Mouse (Mus musculus) frontal cortex, adult 2 months (tissue): ENCODE measurements around the gene Krt36. TPM values are rescaled to one million over a fixed set of nuclear protein-coding genes. Genes with fewer than 3 reads are reported as not detected.

Experiments
- DNase-seq, 2 experiments: peaks; one replicate each; pipeline ENCODE4 v3.0.0; 2022; ENCODE audit warnings: low spot score in 1 of 2; ENCODE audit errors: extremely low spot score in 1 of 2
- polyA plus RNA-seq: library from polyadenylated mRNA; depleted of rRNA; stranded (reverse); fragments of >200 nt; gene quantifications from 2 replicates; pipeline ENCODE4 v1.2.3, GENCODE M21; 2012; rRNA removed

The Krt36 gene
- polyA plus RNA-seq, 1 experiment: not detected

DNA sequence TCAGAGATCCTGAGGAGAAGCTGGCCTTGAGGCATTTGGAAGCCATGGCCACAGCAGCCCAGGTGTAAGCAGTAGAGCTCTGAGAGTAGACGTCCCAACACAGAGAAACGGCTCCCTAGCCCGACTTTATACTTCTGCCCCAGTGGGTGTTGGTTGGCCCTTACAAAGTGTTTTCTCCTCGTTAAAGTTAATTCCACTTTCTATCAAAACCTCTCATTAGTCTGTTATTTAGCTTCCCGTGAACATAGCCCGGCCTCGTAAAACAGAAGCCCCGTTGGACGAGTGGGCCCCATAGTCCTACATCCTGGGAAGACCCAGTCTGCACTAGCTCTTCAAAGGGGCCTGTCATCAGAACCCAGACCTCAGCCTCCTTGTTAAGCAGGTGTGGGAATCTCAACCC is 9.3 kb downstream of the Krt36 start, which contains the start of gene Krt35:
Krt35 (minus strand) TSS at position 101 of the 400 bp plus-strand sequence.
- no peak for DNase-seq

DNA sequence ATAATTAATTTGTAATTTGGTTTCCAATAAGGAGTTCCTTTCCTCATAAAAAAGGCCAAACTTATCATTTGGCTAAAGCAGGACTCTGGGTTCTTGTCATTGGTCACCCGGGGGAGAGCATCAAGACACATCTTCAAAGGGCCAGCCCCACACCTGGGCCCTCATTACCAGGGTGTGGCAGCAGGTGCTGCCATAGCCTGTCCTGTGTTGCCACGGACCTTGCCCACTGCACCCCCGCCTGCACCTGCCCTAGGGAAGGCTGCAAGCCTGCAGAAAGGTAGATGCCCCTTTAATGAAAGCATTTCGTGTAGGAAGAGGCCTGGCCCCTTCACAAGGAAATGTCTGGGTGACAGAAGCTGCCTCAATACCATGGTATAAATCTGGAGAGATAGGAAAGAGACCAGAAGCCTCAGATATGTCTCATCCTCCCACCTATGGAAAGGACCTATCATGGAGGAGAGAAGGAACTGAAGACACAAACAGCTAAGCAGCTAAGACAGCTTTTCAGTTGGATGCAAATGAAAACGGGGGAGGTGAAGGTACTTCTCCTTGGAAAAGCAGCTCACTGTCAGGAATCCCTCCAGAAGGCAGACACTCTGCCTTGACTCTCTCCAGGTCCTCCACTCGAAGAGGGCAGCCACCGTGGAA is 16.9 kb downstream of the Krt36 start:
- peak; percentile 6 to 22 for DNase-seq

DNA sequence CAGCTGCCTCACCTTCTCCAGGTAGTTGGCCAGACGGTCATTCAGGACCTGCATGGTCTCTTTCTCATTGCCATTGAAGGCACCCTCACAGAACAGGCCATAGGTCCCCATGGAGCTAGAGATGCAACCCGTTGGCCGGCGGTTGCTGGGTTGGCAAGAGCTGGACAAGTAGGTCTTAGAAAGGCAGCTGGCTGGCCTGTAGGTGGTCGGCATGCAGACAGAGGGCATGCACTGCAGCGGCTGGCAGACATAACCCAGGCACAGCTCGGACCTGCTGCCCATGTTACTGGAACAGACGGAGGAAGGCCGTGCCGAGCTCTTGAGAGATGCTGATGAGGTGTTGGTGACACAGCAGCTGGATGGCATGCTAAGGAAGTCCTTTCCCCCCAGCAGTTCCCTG is 17.6 kb downstream of the Krt36 start, which contains the start of gene Krt32:
Krt32 (minus strand) TSS at position 366 of the 400 bp plus-strand sequence.
- DNase-seq: no peak

DNA sequence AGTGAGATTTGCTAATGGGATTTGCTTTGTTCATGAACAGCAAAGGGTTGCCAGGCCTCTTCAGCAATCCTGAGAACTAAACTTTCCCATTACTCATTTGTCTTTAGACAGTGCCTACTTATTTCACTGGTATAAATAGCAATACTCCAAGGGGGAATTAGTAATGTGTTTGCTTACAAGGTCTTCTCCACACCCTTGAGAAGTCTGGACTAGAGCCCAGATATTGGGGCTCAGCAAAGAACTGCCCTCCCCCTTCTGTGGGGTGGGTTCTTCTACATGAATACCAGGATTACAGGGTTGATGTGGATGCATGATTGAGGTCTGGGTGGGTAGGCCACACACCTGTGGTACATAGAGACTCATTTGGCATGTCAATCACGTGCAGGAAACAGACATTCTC is 31.6 kb downstream of the Krt36 start:
- DNase-seq: no peak

DNA sequence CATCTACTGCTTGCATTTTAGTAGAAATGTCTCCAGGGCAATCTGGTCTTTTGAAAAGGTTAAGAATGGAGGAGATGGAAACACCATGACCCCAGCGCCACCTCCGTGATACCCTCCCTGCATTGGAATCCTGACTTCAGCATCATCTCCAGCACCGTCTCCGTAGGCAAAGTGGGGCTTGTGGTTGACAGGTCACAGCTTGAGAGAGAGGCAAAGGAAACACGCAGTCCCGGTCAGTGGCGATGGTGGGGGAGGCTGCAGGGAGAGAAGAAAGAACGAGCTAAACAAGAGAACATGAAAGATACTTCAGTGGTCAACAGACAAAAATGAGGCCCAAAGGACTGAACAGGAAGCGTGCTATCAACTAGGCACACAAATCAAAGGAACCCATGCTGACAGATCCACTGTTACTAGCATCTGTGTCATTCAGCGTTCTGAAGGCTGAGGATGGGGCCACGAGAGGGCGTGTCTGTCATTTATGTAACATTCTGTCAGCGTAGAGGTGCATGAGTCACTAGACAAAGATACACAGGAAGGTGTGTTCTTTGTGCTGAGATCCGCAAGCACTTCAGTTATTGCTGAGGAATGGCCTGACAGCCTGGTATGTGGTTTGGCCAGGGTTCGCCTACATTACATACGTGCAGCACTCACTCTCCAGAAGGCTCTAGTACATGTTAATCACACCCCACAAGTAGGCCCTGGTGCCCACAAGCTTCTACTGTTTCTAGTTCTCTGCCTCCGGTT is 38.0 kb downstream of the Krt36 start:
- no peak for DNase-seq

DNA sequence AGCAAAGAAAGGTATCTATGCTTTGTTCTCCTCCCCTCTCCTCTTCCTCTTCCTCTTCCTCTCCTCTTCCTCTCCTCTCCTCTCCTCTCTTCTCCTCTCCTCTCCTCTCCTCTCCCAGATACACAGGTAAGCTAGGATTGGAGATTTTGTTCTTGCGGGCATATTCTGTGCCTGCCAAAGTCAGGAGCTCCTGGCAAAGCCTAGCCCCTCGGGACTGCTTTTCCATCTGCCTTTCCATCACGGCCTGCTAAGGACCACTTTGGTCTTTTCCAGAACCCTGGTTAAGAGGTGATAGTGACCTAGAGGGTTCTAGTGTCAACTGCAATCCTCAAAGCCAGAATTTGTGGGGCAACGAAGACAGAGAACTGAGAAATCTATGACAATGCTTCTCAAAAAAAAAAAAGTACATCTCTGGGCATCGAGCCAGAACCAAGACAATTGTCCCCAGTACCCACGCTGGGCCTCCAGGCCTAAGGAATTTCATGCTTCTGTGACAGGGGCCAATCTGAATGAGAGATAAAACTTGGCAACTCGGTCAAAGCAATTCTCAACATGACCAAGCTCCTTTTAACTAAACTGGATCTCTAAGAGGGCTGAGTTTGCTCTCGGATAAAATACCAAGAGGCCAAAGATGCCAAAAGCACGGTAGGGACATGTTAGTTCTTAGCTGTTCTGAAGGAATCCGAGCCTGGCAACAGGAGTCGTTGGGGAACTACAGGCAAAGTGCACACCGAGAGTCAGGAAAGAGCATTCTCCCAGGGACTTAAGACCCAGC is 39.0 kb downstream of the Krt36 start:
- no peak for DNase-seq

DNA sequence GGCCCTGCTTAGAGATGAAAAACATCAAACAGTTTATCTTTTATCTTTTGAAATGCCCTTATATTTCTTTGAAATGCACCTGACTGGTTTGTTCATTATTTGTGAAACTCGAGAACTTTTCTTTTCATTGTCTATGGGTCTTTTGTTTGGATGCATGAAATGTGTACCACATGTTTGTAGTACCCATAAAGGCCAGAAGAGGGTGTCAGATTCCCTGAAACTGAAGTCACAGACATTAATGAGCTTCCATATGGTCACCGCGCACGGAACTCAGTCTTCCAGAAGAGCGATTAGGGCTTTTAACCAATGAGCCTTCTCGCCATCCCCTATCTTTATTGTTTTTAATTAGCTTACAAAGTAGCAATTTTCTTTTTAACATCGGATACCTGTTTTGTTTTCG is 46.6 kb downstream of the Krt36 start:
- no peak for DNase-seq

DNA sequence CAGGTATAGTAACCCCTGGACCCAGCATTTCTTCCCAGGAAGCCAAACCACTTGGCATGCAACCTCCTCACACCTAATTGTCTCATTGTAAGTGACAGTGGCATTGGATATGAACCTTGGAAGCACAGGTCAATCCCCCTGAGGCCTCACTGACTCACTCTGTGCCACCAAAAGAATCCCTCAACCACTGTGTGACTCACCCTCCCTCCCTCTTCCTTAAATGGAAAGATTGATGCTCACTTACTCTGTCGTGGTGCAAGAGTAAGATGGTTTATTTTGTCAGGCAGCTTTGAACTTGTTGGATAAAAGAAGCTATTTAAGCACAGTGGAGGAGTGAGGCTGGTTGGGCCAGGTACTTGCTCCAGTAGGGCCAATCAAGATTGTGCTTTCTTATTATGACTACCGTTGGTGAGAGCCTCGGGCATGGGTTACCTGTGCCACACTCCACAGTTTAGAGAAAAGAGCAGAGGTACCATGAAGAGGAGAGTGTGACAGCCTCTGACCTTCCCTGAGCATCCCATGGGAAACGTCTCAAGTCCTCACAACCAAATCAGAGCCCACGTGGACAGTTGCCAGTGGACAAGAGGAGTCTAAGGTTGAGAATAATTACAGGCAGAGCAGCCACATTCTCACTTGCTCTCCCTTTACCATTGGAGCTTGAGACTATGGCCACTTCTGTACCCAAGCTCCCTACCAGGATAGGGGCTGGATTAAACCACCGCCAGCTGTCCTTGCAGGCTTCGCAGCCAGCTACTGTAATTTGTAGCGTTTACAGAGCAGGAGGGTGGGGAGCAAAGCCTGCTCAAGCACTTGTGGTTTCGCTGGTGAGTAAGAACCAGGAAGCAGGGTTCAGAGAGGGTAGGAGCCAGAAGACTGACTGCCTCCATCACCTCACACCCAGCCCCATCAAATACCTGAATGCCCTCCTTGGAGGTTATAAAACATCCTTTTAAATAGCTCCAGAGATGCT is 49.5 kb downstream of the Krt36 start:
- DNase-seq: no peak

Other genes with a start within 250 kb of the Krt36 start
- not detected in 2 replicates for gene Gm11568, start 247.7 kb downstream of the Krt36 start, polyA plus RNA-seq
- gene Gm11559, start 241.2 kb downstream of the Krt36 start, polyA plus RNA-seq: not detected in 2 replicates
- gene Krtap9-1, start 232.2 kb downstream of the Krt36 start, polyA plus RNA-seq: not detected in 2 replicates
- not detected in 2 replicates for gene Gm11567, start 226.4 kb downstream of the Krt36 start, polyA plus RNA-seq
- gene Krtap31-1, start 197.7 kb downstream of the Krt36 start, polyA plus RNA-seq: not detected in 2 replicates
- gene Gm11565, start 190.9 kb downstream of the Krt36 start, polyA plus RNA-seq: not detected in 2 replicates
- gene Krtap31-2, start 169.3 kb downstream of the Krt36 start, polyA plus RNA-seq: not detected in 2 replicates
- gene Krtap9-5, start 157.2 kb downstream of the Krt36 start, polyA plus RNA-seq: not detected in 2 replicates
- gene Krtap29-1, start 126.6 kb downstream of the Krt36 start, polyA plus RNA-seq: not detected in 2 replicates
- gene Krtap16-1, start 119.0 kb downstream of the Krt36 start, polyA plus RNA-seq: 0.08 TPM in 1 of 2 replicates, not detected in the other
- gene Krtap17-1, start 111.6 kb downstream of the Krt36 start, polyA plus RNA-seq: not detected in 2 replicates
- gene Krt33a, start 89.4 kb downstream of the Krt36 start, polyA plus RNA-seq: not detected in 2 replicates
- not detected in 2 replicates for gene Krt33b, start 75.8 kb downstream of the Krt36 start, polyA plus RNA-seq
- gene Krt34, start 64.1 kb downstream of the Krt36 start, polyA plus RNA-seq: not detected in 2 replicates
- gene Krt31, start 55.1 kb downstream of the Krt36 start, polyA plus RNA-seq: not detected in 2 replicates
- gene Krt32, start 17.4 kb downstream of the Krt36 start, polyA plus RNA-seq: 0.06 TPM in 1 of 2 replicates, not detected in the other
- gene Krt35, start 9.4 kb downstream of the Krt36 start, polyA plus RNA-seq: not detected in 2 replicates
- gene Krt13, start 15.9 kb upstream of the Krt36 start, polyA plus RNA-seq: not detected in 2 replicates
- gene Krt15, start 30.3 kb upstream of the Krt36 start, polyA plus RNA-seq: not detected in 2 replicates
- gene Krt19, start 43.0 kb upstream of the Krt36 start, polyA plus RNA-seq: 1.6 and 3.7 TPM in 2 replicates
- gene Krt9, start 87.6 kb upstream of the Krt36 start, polyA plus RNA-seq: 8.3 and 9.4 TPM in 2 replicates
- 0.08 and 0.12 TPM in 2 replicates for gene Krt14, start 101.9 kb upstream of the Krt36 start, polyA plus RNA-seq
- gene Krt16, start 143.3 kb upstream of the Krt36 start, polyA plus RNA-seq: not detected in 2 replicates
- gene Krt17, start 155.4 kb upstream of the Krt36 start, polyA plus RNA-seq: 0.23 and 0.28 TPM in 2 replicates
- gene Krt42, start 164.2 kb upstream of the Krt36 start, polyA plus RNA-seq: 0.14 TPM in 1 of 2 replicates, not detected in the other
- gene Eif1, start 214.3 kb upstream of the Krt36 start, polyA plus RNA-seq: 510 and 517 TPM in 2 replicates
- not detected in 2 replicates for gene Gast, start 228.8 kb upstream of the Krt36 start, polyA plus RNA-seq